Mouse (Mus musculus) forebrain, postnatal 0 days (tissue): ENCODE results near the gene Primpol. TPM values are rescaled to one million over a fixed set of nuclear protein-coding genes. Genes with fewer than 3 reads are reported as not detected.

Experiments used
- ATAC-seq: fragments of 200-750 bp; cut with Nextera tagmentation; 2 replicates; pipeline ENCODE4 v1.8.0; 2017; ENCODE audit warnings: mild to moderate bottlenecking, moderate library complexity
- DNase-seq: peaks from one replicate; pipeline ENCODE4 v3.0.0-alpha.2; 2015
- H3K27ac ChIP-seq: fragments of 300-500 bp; sonication (generic); 2 replicates; pipeline ENCODE4 v1.5.1; 2014; ENCODE audit warnings: low read depth, mild to moderate bottlenecking, antibody characterized with exemption, low read length, moderate library complexity, mixed read lengths
- H3K27me3 ChIP-seq: fragments of 300-500 bp; sonication (generic); 2 replicates; pipeline ENCODE4 v1.6.1; 2014; ENCODE audit warnings: mild to moderate bottlenecking, low read length, mixed read lengths; ENCODE audit not compliant: insufficient read depth
- H3K36me3 ChIP-seq: fragments of 300-500 bp; sonication (generic); 2 replicates; pipeline ENCODE4 v1.6.1; 2014; ENCODE audit warnings: mild to moderate bottlenecking, moderate library complexity; ENCODE audit not compliant: insufficient read depth
- H3K4me1 ChIP-seq: fragments of 300-500 bp; sonication (generic); 2 replicates; pipeline ENCODE4 v1.6.1; 2014; ENCODE audit warnings: antibody characterized with exemption; ENCODE audit not compliant: insufficient read depth
- H3K4me2 ChIP-seq: fragments of 300-500 bp; sonication (generic); 2 replicates; pipeline ENCODE4 v1.6.1; 2014; ENCODE audit warnings: low read depth, mild to moderate bottlenecking, moderate library complexity
- H3K4me3 ChIP-seq: fragments of 300-500 bp; sonication (generic); 2 replicates; pipeline ENCODE4 v1.5.1; 2014; ENCODE audit warnings: low read depth, low read length, mixed read lengths
- H3K9ac ChIP-seq: fragments of 300-500 bp; sonication (generic); 2 replicates; pipeline ENCODE4 v1.6.1; 2014; ENCODE audit warnings: mild to moderate bottlenecking
- H3K9me3 ChIP-seq: fragments of 300-500 bp; sonication (generic); 2 replicates; pipeline ENCODE4 v1.6.1; 2016; ENCODE audit warnings: low read length
- CTCF ChIP-seq: sonication (generic); IDR thresholded peaks from 2 replicates; pipeline ENCODE4 v1.5.1; 2016; ENCODE audit warnings: antibody characterized with exemption, control low read depth, low read depth
- WGBS: fragments of 180-500 bp; shearing (Covaris S2); extraction: QIAGEN DNeasy Blood & Tissue Kit; methylation state at CpG from one replicate; pipeline ENCODE4 v1.1.7; 2014; 5-methylcytosine and 5-hydroxymethylcytosine counted together
- polyA plus RNA-seq: library from polyadenylated mRNA; unstranded; fragments of >200 nt; fragmentation: Nextera tagmentation; extraction: Ambion mirVana; gene quantifications from 2 replicates; pipeline ENCODE4 v1.2.1, GENCODE M21; 2015
- total RNA-seq: library from RNA; depleted of rRNA; stranded (reverse); fragments of >200 nt; gene quantifications from 2 replicates; pipeline ENCODE4 v1.2.3, GENCODE M21; 2014

Gene Primpol
- total and polyA plus RNA-seq, 2 experiments from 2014 or later: 3.8 to 5.4 TPM

DNA sequence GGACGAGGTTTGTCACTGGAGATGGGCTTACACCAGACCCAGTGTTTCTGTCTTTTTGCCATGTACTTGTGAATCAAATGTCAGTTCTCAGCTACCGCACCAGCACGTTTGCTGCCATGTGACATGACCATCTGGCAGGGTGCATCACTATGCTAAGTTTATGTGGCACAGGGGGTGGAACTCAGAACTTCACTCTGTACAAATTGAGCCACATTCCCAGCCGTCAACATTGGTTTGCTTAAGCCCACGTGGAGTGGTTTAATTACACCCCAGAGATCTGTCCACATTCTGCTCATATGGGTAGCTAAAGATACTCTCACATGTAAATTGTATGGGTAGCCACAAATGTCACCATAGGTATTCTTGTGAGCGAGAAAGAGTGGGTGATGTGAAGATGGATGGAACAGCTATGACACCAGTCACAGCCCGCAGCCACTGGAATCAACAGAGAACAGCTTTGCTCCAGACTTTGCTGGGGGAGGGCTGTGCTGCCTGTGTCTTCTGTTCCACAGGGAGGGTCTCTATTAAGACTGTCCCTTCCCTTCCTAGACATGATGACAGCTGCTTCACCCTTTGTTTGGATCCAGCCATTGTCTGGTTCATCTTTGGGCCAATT is 50.0 kb downstream of the Primpol start:
- DNase-seq (peak; percentile 42), ATAC-seq (peak; percentile 88)
- Histone ChIP-seq H3K4me3 (no peak overlapping the region), H3K4me2 (no peak overlapping the region), H3K9ac (no peak overlapping the region), H3K36me3 (0 out of 2 replicates have a peak, but pooled peaks cover 5% of the 10 kb centered on the region), H3K27me3 (no peaks in the 10 kb centered on the region), H3K27ac (no peak overlapping the region), H3K9me3 (no peaks in the 10 kb centered on the region), H3K4me1 (no peaks in the 10 kb centered on the region)
- 74% methylated on average over 7 of the region's 7 CpGs for WGBS
- TF ChIP-seq CTCF: no peak

DNA sequence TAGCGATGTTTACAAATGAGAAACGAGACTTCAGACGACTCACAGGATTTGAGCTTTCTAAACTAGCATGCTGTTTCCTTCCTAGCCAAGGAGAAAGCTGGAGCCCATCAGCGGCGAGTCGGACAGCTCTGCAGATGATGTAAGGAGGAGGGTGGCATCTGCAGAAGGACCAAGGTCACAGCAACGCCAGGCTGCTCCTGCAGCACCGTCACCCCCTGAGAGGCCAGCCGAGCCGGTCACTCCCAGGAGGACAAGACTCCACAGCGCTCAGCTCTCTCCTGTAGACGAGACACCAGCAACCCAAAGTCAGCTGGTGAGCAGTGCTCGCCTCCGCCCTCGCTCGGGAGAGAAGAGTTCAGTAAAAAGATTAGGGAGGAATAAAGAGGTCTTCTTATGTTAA is 54.7 kb downstream of the Primpol start:
- no peak overlapping the region for H3K9ac ChIP-seq
- no peaks in the 10 kb centered on the region for H3K27me3 ChIP-seq
- 0 out of 2 replicates have a peak, but pooled peaks cover 5% of the 10 kb centered on the region for H3K36me3 ChIP-seq
- DNase-seq (no peak), ATAC-seq (no peak)
- no peak for TF ChIP-seq CTCF
- 92% methylated on average over 16 of the region's 16 CpGs for WGBS
- no peak overlapping the region for H3K27ac ChIP-seq
- no peak overlapping the region for H3K4me3 ChIP-seq
- no peak overlapping the region for H3K4me2 ChIP-seq
- no peaks in the 10 kb centered on the region for H3K4me1 ChIP-seq
- H3K9me3 ChIP-seq: no peaks in the 10 kb centered on the region

DNA sequence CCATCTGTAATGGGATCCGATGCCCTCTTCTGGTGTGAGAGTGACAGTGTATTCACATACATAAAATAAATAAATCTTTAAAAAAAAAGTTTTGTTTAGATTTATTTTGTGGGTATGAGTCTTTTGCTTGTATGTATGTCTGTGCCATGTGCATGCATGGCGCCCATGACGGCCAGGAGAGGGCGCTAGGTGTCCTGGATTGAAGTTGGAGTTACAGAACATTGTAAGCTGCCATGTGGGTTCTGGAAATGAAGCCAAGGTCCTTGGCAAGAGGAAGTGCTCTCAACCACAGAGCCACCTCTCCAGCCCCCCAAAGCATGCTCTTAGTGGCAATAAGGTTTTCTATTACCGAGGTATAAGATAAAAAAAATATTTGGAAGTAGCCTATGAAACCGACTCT is 57.6 kb downstream of the Primpol start:
- H3K4me3 ChIP-seq: no peak overlapping the region
- no peak overlapping the region for H3K9ac ChIP-seq
- H3K9me3 ChIP-seq: no peaks in the 10 kb centered on the region
- no peak overlapping the region for H3K27ac ChIP-seq
- DNase-seq (peak; percentile 48), ATAC-seq (no peak)
- 0 out of 2 replicates have a peak, but pooled peaks cover 5% of the 10 kb centered on the region for H3K36me3 ChIP-seq
- H3K4me1 ChIP-seq: no peaks in the 10 kb centered on the region
- TF ChIP-seq CTCF: peak; percentile 56
- 88% methylated on average over 6 of the region's 6 CpGs for WGBS
- H3K27me3 ChIP-seq: no peaks in the 10 kb centered on the region
- H3K4me2 ChIP-seq: no peak overlapping the region

DNA sequence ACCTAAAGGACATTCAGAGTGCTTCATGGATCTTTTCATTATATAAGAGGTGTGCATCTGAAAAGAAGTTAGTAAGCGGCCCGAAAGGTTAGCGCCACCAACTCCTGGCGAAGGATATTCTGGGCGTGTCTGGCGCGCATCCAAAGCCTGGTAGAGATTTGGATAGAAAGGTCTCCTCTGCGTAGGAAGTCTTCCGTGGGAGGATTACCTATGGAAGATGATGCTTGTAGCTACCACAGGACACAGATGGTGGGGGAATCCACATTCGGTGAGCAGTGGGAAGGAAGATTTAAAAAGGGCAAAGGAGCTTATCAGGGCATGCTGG is 64.6 kb downstream of the Primpol start:
- H3K4me2 ChIP-seq: peak overlapping the region; percentile 59
- DNase-seq (no peak), ATAC-seq (no peak)
- TF ChIP-seq CTCF: no peak
- H3K4me3 ChIP-seq: peak overlapping the region; percentile 50
- WGBS: 3% methylated on average over 10 of the region's 10 CpGs
- H3K27ac ChIP-seq: no peak overlapping the region
- H3K36me3 ChIP-seq: no peaks in the 10 kb centered on the region
- H3K9me3 ChIP-seq: no peaks in the 10 kb centered on the region
- H3K9ac ChIP-seq: peak overlapping the region; percentile 41
- H3K27me3 ChIP-seq: no peaks in the 10 kb centered on the region
- H3K4me1 ChIP-seq: peaks cover 2% of the 10 kb centered on the region; the same call in 1 of the 2 replicates

DNA sequence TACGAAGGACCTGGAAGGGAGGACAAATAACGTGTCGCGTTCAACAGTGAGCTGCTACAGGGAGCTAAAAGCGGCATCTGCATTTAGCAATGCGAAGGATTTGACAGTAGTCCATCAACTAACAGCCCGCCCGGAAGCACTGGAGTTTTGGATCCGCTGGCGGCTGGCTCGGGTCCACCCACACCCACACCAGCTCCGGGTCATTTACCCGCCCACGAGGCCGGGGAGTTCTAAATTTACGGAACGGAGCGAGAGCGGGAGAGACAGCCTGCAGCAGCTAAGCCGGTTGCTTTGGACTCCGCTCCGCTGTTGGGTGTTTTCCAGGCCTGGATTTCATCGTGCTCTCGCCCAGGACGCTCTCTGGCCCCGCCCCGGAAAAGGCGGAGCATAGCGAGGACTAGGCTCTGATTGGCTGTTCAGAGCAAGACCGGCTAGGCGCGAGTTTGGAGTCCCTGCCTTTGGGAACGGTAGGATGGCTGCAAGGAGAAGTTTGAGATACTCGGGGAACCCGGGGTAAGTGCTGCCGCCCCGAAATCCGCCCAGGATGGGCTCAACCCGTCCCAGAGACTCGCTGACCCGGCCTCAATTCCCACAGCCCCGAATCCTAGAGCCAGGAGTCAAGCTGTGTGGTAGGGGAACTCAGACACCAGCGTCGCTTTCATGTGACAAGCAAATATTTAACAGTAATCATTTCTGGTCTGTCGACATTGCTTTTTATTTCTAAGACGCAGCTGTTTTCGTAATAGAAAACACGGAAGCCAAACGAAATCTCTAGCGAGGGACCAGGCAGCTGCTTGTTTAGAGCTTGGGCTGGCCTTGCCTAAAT is 65.2 kb downstream of the Primpol start, which contains the start of gene Cenpu:
Cenpu (plus strand) TSS at position 414 of the 826 bp plus-strand sequence.
- ATAC-seq (peak; percentile 99), DNase-seq (peak; percentile 100)
- WGBS: under 1% methylated on average over 50 of the region's 50 CpGs
- Histone ChIP-seq H3K4me2 (peak within 1 kb of the TSS; percentile 59), H3K4me3 (peak within 1 kb of the TSS; percentile 50), H3K36me3 (no peaks in the 10 kb centered on the region), H3K9ac (peak within 1 kb of the TSS; percentile 54), H3K27ac (peak within 1 kb of the TSS; percentile 82), H3K4me1 (peaks cover 2% of the 10 kb centered on the region; the same call in 1 of the 2 replicates), H3K9me3 (no peaks in the 10 kb centered on the region), H3K27me3 (no peaks in the 10 kb centered on the region)
- no peak for TF ChIP-seq CTCF

DNA sequence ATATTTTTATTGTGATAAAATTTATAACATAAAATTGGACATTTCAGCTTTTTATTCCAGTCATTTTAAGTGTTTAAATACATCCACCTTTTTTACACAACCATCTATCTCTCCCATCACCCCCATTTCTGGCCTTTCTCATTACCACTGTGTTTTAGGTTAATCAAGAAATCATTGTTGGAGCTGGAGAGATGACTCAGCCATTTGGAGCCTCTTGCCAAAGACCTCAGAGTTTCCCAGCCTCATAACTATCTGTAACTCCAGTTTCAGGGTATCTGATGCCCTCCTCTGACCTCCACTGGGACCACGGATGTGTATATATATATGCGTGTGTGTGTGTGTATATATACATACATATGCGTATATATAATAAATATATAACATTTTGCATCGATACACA is 66.0 kb downstream of the Primpol start:
- no peaks in the 10 kb centered on the region for H3K9me3 ChIP-seq
- 50% methylated on average over 4 of the region's 4 CpGs for WGBS
- H3K27ac ChIP-seq: peak overlapping the region; percentile 82; the same call in 1 of the 2 replicates
- no peaks in the 10 kb centered on the region for H3K27me3 ChIP-seq
- no peaks in the 10 kb centered on the region for H3K36me3 ChIP-seq
- ATAC-seq (no peak), DNase-seq (peak; percentile 39)
- H3K4me2 ChIP-seq: peak overlapping the region; percentile 59
- peaks cover 2% of the 10 kb centered on the region; the same call in 1 of the 2 replicates for H3K4me1 ChIP-seq
- H3K4me3 ChIP-seq: peak overlapping the region; percentile 50
- TF ChIP-seq CTCF: no peak
- peak overlapping the region; percentile 54; the same call in 1 of the 2 replicates for H3K9ac ChIP-seq

DNA sequence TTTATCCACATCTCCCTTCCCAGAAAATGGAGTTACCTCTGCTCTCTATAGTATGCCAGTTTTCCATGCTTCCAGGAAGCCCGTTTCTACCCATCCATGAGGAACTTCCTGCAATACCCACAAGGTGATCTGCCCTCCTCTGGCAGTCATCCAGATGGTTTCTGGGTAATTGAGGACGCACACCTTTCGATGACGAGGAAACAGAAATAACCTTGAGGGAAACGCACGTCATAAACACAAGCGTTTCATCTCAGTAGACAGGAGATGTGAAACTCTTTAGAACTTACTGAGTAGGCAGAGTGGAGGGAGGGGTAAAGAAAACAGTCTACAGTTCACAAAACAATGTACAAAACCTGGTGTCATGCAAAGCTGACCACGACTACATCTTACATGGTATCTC is 67.0 kb downstream of the Primpol start:
- H3K9ac ChIP-seq: no peak overlapping the region

More for the DNA sequence above, 67.0 kb downstream of the Primpol start:
- ATAC-seq (no peak), DNase-seq (no peak)
- H3K9me3 ChIP-seq: no peaks in the 10 kb centered on the region
- no peaks in the 10 kb centered on the region for H3K27me3 ChIP-seq
- H3K4me1 ChIP-seq: peaks cover 2% of the 10 kb centered on the region; the same call in 1 of the 2 replicates
- no peaks in the 10 kb centered on the region for H3K36me3 ChIP-seq
- H3K4me2 ChIP-seq: no peak overlapping the region
- 85% methylated on average over 8 of the region's 8 CpGs for WGBS
- no peak for TF ChIP-seq CTCF
- H3K27ac ChIP-seq: no peak overlapping the region
- no peak overlapping the region for H3K4me3 ChIP-seq
